Mouse (Mus musculus): Measurements from ENCODE around the gene Nkd1. TPM values are rescaled to one million over a fixed set of nuclear protein-coding genes. Genes with fewer than 3 reads are reported as not detected.

The Nkd1 gene
- 10 to 100 TPM; 17.2 to 24.4 TPM for total RNA-seq (2021)

DNA sequence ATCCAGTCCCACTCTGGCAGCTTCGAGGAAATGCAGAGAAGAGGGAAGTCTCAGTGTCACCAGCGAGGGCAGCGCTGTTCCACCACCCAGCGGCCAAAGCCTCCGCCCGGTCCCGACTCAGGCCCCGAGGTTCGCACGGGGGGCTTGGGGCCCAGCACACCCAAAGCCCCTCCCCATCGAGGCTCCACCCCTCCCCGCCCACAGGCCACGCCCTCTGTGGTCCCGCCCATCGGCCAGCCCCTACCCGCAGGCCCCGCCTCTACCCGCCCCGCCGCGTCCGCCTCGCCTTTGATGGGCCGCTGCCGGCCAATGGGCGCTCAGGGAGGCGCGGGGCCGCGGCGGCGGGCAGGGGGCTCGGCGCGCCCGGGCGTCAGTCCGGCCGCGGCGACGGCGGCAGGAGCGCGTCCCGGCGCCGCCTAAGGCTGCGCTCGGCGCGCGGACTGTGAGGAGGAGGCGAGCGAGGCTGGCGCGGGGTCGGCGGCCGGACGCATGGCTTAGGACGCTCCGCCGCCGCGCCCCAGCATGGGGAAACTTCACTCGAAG lies at the start of gene Nkd1:
TSS of gene Nkd1 (plus strand) at position 370 of the 543 bp plus-strand sequence.
- DNase-seq (ENCODE audit: extremely low spot score in 1 of 2, low spot score in 2 of 2): peak; percentile 75 to 94
- intact Hi-C loops (cut with DNase I): loop anchor here (5.0 kb wide), 3 partner anchors 69 to 159 kb away; partner anchors contain the start of gene Brd7

DNA sequence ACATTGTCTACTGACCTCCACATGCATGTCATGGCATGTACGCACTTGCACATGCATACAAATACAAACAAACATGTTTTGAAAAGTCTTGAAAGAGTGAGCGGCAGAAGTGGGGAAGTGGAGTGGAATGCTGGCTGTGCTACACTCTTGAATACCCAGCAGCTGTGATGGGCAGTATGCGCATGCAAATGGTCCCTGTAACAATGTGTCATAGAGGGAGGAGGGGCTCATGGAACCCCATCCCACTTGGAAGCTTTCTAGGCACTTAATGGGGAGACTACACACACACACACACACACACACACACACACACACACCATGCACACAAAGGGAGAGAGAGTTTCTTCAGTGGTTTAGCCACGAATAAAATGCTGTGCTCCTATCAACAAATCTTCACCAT lies 39.9 kb upstream of the Nkd1 start:
- intact Hi-C loops (cut with DNase I): no loop called here
- no peak for DNase-seq (ENCODE audit: extremely low spot score in 1 of 2, low spot score in 2 of 2)

DNA sequence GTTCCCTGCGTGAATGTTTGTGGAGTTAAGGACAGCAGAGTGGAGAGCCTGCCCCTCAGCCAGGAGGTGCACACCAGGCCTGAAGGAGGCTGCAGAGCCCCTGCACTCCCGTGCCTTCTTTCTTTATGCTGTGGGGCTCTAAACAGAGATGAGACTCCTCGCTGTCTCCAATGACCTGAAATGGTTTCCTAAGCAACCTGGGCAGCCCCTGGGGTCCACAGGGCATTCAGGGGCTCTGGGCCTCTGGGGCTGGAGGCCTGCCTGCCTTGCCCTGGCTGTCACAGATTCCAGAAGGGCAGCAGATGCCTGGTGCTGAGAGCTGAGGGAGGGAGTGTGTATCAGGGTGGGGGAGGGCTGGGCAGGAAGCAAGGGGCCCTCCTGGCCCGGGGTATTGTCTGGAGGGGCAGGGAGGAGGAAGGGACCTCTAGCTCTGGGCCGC lies 32.7 kb upstream of the Nkd1 start:
- intact Hi-C loops (cut with DNase I): no loop called here
- DNase-seq (ENCODE audit: extremely low spot score in 1 of 2, low spot score in 2 of 2): no peak

DNA sequence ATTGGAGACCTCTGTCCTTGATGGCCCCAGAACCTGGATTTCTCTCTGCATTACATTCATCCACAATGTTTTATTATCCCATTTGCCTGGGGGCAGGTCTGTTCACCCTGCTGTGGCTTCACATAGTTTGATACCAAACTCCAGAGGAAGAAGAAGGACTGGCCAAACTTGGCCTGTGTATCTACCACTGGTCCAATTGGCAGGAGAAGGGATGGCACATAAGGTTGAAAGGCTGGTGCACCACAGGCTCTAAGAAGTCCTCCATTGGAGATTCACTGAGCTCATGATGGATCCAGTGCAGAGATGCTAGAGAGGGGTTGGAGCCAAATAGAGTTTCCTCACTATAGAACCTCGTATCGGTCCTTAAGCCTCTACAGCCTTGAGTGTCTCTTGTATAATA lies 27.1 kb upstream of the Nkd1 start:
- intact Hi-C loops (cut with DNase I): no loop called here
- no peak for DNase-seq (ENCODE audit: extremely low spot score in 1 of 2, low spot score in 2 of 2)

DNA sequence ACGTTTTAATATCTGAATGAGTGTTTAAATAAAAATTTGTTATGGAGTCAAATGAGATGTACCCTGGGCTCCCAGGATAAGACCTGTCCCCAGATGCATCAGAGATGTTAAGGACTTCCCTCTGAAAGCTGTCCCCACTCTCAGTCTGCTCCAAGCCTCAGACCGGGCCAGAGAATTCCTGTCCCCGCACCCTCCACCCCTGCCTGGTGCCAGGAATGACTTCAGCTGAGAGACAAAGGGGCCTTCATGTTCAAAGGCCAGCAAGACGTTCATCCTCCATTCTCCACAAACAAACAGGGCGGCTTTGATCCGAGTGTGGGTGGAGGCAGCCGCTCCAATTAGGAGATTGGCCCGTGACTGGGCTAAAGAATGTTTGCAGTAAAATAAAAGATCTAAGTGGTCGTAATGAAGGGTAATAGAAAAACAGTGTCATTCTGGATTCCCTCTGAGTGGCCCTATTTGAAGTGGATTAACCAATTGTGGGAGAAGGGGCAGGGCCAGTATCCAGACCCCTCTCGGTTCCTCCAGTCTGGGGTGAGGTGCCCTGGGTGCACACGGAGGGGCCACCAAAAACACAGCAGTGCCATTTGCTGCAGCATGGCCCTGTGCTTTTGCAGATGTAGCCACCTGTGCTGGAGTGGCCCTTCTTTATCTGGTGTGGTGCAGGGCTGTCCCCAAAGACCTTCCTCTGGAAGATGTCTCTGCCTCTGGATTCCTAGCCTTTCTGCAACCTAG lies 25.9 kb upstream of the Nkd1 start:
- intact Hi-C loops (cut with DNase I): no loop called here
- peak; percentile 41 to 83 for DNase-seq (ENCODE audit: extremely low spot score in 1 of 2, low spot score in 2 of 2)

DNA sequence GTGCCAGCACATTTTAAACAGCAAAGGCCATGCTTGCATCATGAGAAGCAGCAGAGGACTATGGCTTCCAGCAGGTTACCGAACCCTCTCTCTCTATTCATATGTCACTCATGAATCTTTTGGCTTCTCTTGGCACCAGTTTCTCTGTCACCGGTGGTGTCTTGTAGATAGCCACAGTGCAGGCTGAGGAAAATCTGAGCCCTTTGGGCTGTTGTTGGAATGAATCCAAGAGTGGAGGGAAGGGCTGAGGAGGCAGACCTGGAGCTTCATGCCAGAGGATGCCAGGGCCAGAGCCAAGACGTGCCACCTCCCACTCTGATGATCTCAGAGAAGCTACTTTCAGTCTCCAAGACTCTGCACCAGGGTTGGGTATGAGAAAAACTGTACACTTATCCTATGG lies 19.0 kb upstream of the Nkd1 start:
- intact Hi-C loops (cut with DNase I): no loop called here
- DNase-seq (ENCODE audit: extremely low spot score in 1 of 2, low spot score in 2 of 2): no peak

DNA sequence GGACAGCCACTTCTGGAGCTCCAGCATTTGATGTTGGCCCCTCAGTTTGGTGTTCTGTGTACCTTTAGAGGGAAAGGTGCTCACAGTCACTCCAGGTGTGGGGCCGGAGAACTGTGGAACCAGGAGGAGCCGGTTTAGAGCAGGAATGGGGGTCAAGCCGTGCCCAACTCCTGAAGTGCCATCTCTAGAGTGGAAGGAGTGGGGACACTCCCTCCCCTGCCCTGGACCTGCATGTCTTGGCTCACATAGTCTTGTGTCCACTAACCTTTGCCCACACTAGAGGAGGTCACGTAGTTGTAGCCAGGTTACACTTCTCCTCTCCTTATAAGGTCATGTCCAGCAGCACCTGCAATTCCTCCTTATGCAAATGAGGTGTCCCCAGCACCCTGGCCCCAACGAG lies 14.2 kb upstream of the Nkd1 start:
- intact Hi-C loops (cut with DNase I): no loop called here
- DNase-seq (ENCODE audit: extremely low spot score in 1 of 2, low spot score in 2 of 2): no peak

DNA sequence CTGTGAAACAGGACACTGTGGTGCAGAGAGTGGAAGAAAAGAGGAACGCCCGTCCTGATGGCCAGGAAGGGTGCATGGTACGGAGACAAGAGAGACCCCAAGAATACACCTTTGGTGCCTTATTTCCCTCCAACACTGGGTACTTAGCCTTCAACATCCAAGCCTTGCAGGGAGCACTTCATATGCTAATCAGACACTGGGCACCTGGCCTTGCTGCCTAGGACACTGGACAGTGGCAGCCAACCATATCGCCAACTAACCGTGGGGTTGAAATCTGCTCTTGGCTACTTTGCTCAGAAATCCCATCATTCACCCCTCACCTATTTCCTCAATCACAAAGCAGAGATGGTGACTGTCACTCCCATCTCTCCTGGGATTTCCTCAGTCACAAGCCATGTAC lies 10.1 kb upstream of the Nkd1 start:
- no peak for DNase-seq (ENCODE audit: extremely low spot score in 1 of 2, low spot score in 2 of 2)
- intact Hi-C loops (cut with DNase I): no loop called here

DNA sequence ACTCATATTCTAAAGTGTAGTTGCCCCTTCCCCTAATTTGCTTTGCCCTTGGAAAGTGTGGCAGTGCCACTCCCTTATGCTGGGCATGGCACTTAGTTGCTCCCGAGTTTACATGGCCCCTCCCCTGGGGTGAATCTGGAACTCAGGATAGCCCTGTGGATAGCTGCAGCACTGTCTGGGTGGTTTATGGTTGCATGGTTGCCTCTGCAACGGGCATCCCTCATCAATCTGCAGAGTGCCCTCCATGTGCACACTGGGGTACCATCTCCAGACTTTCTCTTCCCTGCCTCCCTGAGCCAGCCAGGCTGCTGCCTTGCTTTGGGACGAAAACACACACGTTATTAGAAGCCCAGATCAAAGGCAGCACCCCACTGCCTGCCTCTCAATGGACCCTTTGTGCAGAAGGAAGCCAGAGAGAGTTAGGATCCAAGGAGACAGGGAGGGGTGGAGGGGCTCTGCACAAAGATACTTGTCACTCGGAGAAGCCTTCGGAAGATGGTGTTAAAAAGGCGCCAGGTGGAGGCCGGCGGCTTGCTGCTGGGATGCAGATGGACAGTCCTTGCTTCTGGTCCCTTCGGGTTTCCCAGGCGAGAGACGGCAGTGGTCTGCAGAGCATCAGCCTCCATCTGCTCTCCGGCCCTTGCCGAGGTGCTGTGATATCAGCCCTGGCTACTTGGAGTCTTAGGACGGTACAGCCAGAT lies 8.9 kb upstream of the Nkd1 start:
- intact Hi-C loops (cut with DNase I): no loop called here
- peak; percentile 40 to 49 for DNase-seq (ENCODE audit: extremely low spot score in 1 of 2, low spot score in 2 of 2)

DNA sequence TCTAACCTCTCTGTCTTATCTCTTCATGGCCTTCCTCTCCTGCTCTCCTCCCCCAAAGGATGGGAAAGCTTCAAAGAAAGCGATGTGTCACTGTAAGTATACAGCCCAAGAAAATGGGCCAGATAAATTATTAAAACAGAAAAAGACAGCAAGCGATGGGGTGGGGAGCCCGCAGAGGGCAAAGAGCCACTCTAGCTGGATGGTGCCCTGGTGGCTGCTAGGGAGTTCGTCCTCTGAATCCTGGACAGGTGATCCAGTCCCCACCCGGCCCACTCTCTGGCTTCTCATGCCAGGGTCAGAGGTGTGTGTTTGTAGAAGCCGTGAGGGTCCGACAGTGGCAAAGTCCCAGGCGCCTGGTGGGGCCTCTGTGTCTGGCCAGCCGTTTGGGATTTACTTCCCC lies 3.1 kb upstream of the Nkd1 start:
- intact Hi-C loops (cut with DNase I): no loop called here
- peak in 1 of 2 experiments; percentile 45 for DNase-seq (ENCODE audit: extremely low spot score in 1 of 2, low spot score in 2 of 2)

DNA sequence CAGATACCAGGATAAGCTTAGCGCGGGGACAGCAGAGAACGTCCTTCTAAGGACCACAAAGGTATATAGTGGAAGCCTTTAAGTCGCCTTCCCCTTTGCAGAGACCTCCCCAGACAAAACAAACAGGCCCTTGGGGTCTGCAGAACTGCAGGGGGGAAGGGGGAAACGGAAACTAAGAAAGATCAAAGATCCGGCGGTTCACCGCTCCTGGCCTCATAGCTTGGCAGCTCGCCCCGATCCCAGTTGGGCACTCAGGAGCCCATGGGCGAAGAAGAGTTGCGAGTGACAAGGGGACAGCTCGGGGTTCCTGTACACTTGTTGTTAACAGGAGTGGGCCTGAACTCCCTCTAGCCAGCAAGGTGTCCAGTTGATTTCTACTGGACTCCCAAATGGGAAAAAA lies 773 bp upstream of the Nkd1 start:
- intact Hi-C loops (cut with DNase I): loop anchor here (5.0 kb wide), 3 partner anchors 68 to 158 kb away; partner anchors contain the start of gene Brd7
- peak in 1 of 2 experiments; percentile 70 for DNase-seq (ENCODE audit: extremely low spot score in 1 of 2, low spot score in 2 of 2)

DNA sequence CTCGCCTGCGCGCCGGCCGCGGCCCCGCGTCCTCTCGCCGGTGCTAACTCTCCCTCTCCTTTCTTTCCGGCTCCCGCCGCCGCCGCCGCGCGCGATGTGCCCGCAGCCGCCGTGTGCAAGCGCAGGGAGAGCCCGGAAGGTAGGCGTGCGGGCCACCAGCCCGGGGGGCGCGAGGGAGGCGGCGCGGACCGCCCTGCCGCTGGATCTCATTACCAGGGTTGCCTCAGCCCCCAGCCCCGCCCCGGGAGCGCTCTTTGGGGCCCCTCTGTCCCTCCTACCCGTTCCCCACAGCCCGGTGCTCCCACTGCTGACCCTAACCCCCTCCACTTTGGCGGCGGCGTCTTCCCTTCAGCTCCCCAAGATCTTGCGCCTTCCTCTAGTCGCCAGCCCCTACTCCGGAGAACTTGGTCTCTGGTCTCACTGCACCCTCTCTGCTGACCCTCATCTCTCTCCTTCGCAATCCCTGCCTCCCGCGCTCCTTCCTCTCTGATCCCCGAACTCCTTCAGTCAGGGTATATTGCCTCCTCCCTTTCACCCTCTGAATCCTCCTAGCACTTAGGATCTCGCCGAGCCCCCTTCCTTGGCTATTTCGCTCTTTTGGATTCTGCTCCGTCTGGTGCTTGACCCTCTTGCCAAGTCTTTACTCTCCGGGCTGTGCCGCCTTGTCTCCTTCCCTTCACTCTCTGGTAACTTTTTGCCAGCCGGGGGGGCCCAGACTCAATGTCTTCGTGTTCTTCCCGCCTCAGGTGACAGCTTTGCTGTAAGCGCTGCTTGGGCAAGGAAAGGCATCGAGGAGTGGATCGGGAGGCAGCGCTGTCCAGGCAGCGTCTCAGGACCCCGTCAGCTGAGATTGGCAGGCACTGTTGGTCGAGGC lies 624 bp downstream of the Nkd1 start:
- peak in 1 of 2 experiments; percentile 65 for DNase-seq (ENCODE audit: extremely low spot score in 1 of 2, low spot score in 2 of 2)
- intact Hi-C loops (cut with DNase I): loop anchor here (5.0 kb wide), 3 partner anchors 69 to 159 kb away; partner anchors contain the start of gene Brd7

DNA sequence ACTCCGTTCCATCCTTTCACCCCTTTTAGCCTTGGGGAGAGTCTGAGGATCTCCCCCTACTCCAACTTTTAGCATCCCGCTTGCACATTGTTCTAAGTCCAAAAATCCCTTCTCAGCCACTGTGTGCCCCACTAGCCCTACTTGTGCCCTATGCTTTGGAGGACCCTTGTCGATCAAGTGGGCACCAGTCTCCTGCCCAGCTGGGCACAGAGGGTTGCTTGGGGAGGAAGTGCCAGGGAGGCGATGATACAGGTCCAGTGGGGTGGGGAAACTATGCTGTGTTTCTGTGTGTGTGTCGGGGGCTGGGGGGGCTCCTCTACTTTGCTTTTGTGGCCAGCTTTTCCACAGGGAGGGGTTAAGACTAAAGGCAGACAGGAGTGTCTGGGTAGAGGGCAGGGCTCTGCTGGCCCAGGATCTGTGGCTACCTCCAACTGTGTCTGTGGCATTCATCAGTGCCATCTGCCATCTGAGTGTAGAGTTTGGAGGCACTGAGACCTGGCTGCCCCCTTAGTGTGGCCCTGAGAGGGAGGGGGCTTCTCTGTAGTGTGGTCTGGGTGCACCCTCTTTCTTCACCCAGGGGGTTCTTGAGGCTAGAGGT lies 1.4 kb downstream of the Nkd1 start:
- intact Hi-C loops (cut with DNase I): loop anchor here (5.0 kb wide), 3 partner anchors 70 to 160 kb away; partner anchors contain the start of gene Brd7

DNA sequence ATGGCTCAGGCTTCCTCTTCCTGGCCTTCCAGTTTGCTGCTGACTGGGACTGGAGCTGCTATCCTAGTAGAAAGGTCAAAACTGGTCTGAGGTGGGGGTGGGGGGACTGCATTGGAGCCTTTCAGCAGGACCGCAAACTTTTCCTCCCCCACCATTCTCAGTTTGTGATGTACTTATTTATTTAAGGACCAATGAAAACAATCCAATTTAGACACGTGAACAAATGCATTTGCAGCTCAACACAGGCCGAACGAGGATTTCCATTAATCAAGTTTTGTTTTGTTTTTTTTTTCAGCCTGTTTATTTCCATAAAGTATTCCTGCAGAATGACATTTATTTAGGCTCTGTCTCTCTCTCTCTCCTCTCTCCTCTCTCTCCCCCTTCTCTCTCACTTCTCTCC lies 2.5 kb downstream of the Nkd1 start:
- intact Hi-C loops (cut with DNase I): loop anchor here (5.0 kb wide), 3 partner anchors 71 to 161 kb away; partner anchors contain the start of gene Brd7
- DNase-seq (ENCODE audit: extremely low spot score in 1 of 2, low spot score in 2 of 2): no peak

More for the DNA sequence above, 1.4 kb downstream of the Nkd1 start:
- DNase-seq (ENCODE audit: extremely low spot score in 1 of 2, low spot score in 2 of 2): no peak

DNA sequence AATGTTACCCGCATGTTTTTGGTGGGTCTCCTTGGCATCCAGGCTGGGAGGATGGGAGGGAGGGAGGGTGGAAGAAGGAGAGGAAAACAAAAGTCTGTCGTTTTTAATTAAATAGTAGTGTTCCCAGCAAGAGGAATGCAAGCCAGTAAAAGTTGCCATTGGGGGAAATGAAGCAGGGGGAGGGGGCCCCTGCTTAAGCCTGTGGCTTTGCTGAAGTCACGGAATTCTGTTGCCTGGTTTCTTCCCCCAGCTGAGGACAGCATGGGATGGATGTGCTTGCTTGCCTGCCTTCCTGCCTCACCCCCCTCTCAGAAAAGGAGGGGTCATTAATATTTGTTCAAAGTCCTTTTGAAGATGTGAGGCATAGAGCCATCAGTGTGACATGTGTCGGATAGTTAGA lies 3.0 kb downstream of the Nkd1 start:
- intact Hi-C loops (cut with DNase I): loop anchor here (5.0 kb wide), 3 partner anchors 72 to 162 kb away; partner anchors contain the start of gene Brd7
- DNase-seq (ENCODE audit: extremely low spot score in 1 of 2, low spot score in 2 of 2): no peak

DNA sequence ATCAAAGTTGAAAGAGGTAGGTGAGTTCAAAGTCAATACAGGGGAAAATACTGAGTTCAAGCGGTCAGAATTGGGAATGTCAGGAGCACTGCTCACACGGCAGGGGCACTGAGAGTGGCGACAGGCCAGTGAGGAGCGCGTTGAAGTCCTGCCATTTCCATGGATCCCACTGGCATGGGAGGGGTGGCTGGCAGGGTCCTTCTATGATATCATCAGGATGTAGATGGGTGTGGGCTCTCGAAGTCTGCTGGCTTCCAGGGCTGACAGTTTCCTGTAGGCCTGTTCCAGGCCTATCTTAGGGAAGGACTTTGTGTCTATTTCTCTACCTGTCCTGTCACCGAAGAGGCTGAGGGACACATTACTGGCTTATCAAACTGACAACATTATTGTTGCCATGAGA lies 3.7 kb downstream of the Nkd1 start:
- intact Hi-C loops (cut with DNase I): loop anchor here (5.0 kb wide), 3 partner anchors 73 to 163 kb away; partner anchors contain the start of gene Brd7
- peak in 1 of 2 experiments; percentile 53 for DNase-seq (ENCODE audit: extremely low spot score in 1 of 2, low spot score in 2 of 2)

DNA sequence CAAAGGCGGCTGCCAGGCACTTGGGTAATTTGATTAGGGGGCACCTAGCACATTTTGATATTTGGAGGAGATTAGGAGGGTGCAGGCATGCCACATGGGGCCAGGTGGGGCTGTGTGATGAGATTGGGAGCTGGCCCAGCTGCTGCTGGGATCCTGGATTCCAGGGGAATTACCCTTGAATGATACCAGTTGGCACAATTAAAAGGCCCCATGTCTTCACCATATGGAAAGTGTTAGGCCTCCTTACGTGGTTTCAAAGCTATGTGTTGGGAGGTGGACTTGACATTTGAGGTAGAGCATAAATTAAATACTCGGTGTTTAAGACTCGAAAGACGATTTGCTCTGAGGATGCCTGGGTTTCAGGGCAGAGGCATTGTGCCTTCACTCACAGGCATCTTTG lies 5.1 kb downstream of the Nkd1 start:
- intact Hi-C loops (cut with DNase I): no loop called here

DNA sequence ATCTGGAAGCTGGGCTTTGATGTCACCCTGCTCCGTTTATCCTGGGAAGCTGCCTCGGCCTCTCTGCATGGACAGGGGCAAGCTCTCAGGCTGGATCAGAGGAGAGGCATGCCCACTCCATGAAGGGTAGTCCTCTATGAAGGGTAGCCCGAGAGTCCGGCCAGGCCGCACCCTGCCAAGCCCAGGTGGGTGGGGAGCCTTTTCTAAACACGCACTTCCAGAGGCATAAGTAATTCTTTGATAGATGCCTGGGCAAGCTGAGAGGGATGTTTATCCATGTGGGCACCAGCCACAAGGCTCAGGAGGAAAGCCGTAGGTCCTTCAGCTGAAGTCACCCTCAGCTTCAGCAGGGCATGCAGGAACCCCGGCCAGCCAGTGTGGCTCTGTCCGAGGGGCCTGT lies 7.0 kb downstream of the Nkd1 start:
- intact Hi-C loops (cut with DNase I): no loop called here
- DNase-seq (ENCODE audit: extremely low spot score in 1 of 2, low spot score in 2 of 2): no peak

More for the DNA sequence above, 5.1 kb downstream of the Nkd1 start:
- no peak for DNase-seq (ENCODE audit: extremely low spot score in 1 of 2, low spot score in 2 of 2)

All from left cerebral cortex, postnatal 10 days (tissue).